Mouse (Mus musculus) MEL (cell line): ENCODE measurements around the gene Mark4. TPM values are rescaled to one million over a fixed set of nuclear protein-coding genes. Genes with fewer than 3 reads are reported as not detected.

ENCODE experiments used
- DNase-seq: peaks from one replicate; pipeline ENCODE4 v3.0.0; 2011; ENCODE audit warnings: low read depth, low spot score
- H3K27ac ChIP-seq: 2 replicates; pipeline ENCODE4 v1.5.1; 2012; ENCODE audit warnings: low read depth, mild to moderate bottlenecking, control low read depth, low read length, moderate library complexity; ENCODE audit not compliant: control insufficient read depth
- H3K27me3 ChIP-seq, 2 experiments: fragments of 150-350 bp in 1 of 2; sonication (generic) in 1 of 2; 2 replicates each; pipeline ENCODE4 v1.6.1; 2012; ENCODE audit warnings: low read length in 2 of 2, mild to moderate bottlenecking in 2 of 2, improper control_type of control experiment in 1 of 2, moderate library complexity in 1 of 2; ENCODE audit not compliant: insufficient read depth in 2 of 2, control insufficient read depth in 1 of 2
- H3K36me3 ChIP-seq, 2 experiments: 2 replicates each; pipeline ENCODE4 v1.6.1; 2012 to 2014; ENCODE audit warnings: low read length in 2 of 2, improper control_type of control experiment in 1 of 2, inconsistent platforms in 1 of 2, mild to moderate bottlenecking in 1 of 2; ENCODE audit not compliant: insufficient read depth in 2 of 2, control insufficient read depth in 1 of 2
- H3K4me1 ChIP-seq, 2 experiments: fragments of 150-350 bp in 1 of 2; sonication (generic) in 1 of 2; 2 replicates each; pipeline ENCODE4 v1.6.1; 2012; ENCODE audit warnings: low read length in 2 of 2, improper control_type of control experiment in 1 of 2, mild to moderate bottlenecking in 1 of 2; ENCODE audit not compliant: insufficient read depth in 2 of 2, control insufficient read depth in 1 of 2
- H3K4me3 ChIP-seq, 2 experiments: fragments of 150-350 bp in 1 of 2; sonication (generic) in 1 of 2; 2 replicates each; pipeline ENCODE4 v1.5.1; 2012; ENCODE audit warnings: low read depth in 2 of 2, low read length in 2 of 2, mild to moderate bottlenecking in 2 of 2, moderate library complexity in 2 of 2, control low read depth in 1 of 2, improper control_type of control experiment in 1 of 2; ENCODE audit not compliant: control insufficient read depth in 1 of 2, insufficient read depth in 1 of 2
- H3K79me2 ChIP-seq: 2 replicates; pipeline ENCODE4 v1.6.1; 2012; ENCODE audit warnings: mild to moderate bottlenecking, low read length, moderate library complexity; ENCODE audit not compliant: control insufficient read depth, poor library complexity, insufficient read depth
- H3K9ac ChIP-seq: 2 replicates; pipeline ENCODE4 v1.6.1; 2012; ENCODE audit warnings: low read depth, mild to moderate bottlenecking, control low read depth, low read length, moderate library complexity; ENCODE audit not compliant: control insufficient read depth, poor library complexity, severe bottlenecking
- H3K9me3 ChIP-seq: fragments of 150-350 bp; sonication (generic); replicated peaks from 2 replicates; pipeline ENCODE4 v1.6.1; 2012; ENCODE audit warnings: mild to moderate bottlenecking, low read length, improper control_type of control experiment, moderate library complexity; ENCODE audit not compliant: insufficient read depth
- CTCF ChIP-seq, 3 experiments: IDR thresholded peaks in 2 of 3; conservative IDR thresholded peaks in 1 of 3; 2 replicates each; pipeline ENCODE4 v1.5.1; 2011 to 2012; ENCODE audit warnings: low read length in 3 of 3, low read depth in 2 of 3, mild to moderate bottlenecking in 2 of 3, improper control_type of control experiment in 1 of 3, inconsistent platforms in 1 of 3, mixed read lengths in 1 of 3, moderate library complexity in 1 of 3; ENCODE audit not compliant: control insufficient read depth in 1 of 3, insufficient read depth in 1 of 3, poor library complexity in 1 of 3, severe bottlenecking in 1 of 3
- GABPA ChIP-seq: IDR thresholded peaks from 2 replicates; pipeline ENCODE4 v1.6.1; 2012; ENCODE audit warnings: low read depth, mild to moderate bottlenecking, inconsistent platforms, low read length, improper control_type of control experiment, moderate library complexity
- GATA1 ChIP-seq: IDR thresholded peaks from 2 replicates; pipeline ENCODE4 v1.6.1; 2011; ENCODE audit warnings: low read depth, low read length, improper control_type of control experiment
- MAFK ChIP-seq: IDR thresholded peaks from 2 replicates; pipeline ENCODE4 v1.6.1; 2011; ENCODE audit warnings: low read depth, mild to moderate bottlenecking, low read length, improper control_type of control experiment, borderline replicate concordance
- MAX ChIP-seq: IDR thresholded peaks from 2 replicates; pipeline ENCODE4 v1.6.1; 2011; ENCODE audit warnings: low read length, improper control_type of control experiment
- MEF2A ChIP-seq: IDR thresholded peaks from 2 replicates; pipeline ENCODE4 v1.6.1; 2014; ENCODE audit warnings: low read depth, mild to moderate bottlenecking, inconsistent platforms, low read length, improper control_type of control experiment; ENCODE audit not compliant: poor library complexity, insufficient replicate concordance, severe bottlenecking; ENCODE audit errors: extremely low read depth
- NELFE ChIP-seq: IDR thresholded peaks from 2 replicates; pipeline ENCODE4 v1.6.1; 2011; ENCODE audit warnings: low read depth, low read length, improper control_type of control experiment
- POLR2AphosphoS2 ChIP-seq: IDR thresholded peaks from 2 replicates; pipeline ENCODE4 v1.6.1; 2011; ENCODE audit warnings: low read length, improper control_type of control experiment
- SMC3 ChIP-seq: IDR thresholded peaks from 2 replicates; pipeline ENCODE4 v1.6.1; 2011; ENCODE audit warnings: low read depth, low read length, improper control_type of control experiment
- UBTF ChIP-seq: IDR thresholded peaks from 2 replicates; pipeline ENCODE4 v1.6.1; 2012; ENCODE audit warnings: low read depth, mild to moderate bottlenecking, inconsistent platforms, low read length, improper control_type of control experiment, moderate library complexity, borderline replicate concordance; ENCODE audit not compliant: insufficient read depth
- polyA plus RNA-seq, 2 experiments: library from polyadenylated mRNA; stranded (reverse) in 1 of 2; unstranded in 1 of 2; fragments of >175 nt in 1 of 2; fragments of >200 nt in 1 of 2; gene quantifications; 2 replicates each; pipeline versions ENCODE4 v1.2.1 to v1.2.4; 2012; ENCODE audit warnings: low replicate concordance in 2 of 2, low read depth in 1 of 2; ENCODE audit not compliant: insufficient read length in 2 of 2, insufficient read depth in 1 of 2, missing spikeins in 1 of 2
- total RNA-seq: library from RNA; depleted of rRNA; stranded (reverse); fragments of 300-350 nt; gene quantifications from 2 replicates; pipeline ENCODE4 v1.2.3, GENCODE M21; 2012

The Mark4 gene
- total and polyA plus RNA-seq, 3 experiments, result 4.7 to 18.5 TPM; not detected in 1

- Histone ChIP-seq H3K27me3 (no peaks in the 10 kb centered on the region), H3K9ac (no peak overlapping the region), H3K27ac (no peak overlapping the region), H3K9me3 (no peaks in the 10 kb centered on the region), H3K4me3 (no peak overlapping the region), H3K4me1 (peaks cover 0 to 3% of the 10 kb centered on the region in 2 experiments; a peak in 2 of 4 replicates), H3K79me2 (no peaks in the 10 kb centered on the region), H3K36me3 (peaks cover 3 to 7% of the 10 kb centered on the region in 2 experiments)
- no peak for DNase-seq
- no peak for TF ChIP-seq NELFE
- no peak for TF ChIP-seq SMC3
- no peak for TF ChIP-seq POLR2AphosphoS2
- no peak for TF ChIP-seq GATA1
- no peak for TF ChIP-seq GABPA
These were observed 22.3 kb downstream of the Mark4 start for GRCm38 (mm10) chr7:19436276-19436675.

- H3K4me1 ChIP-seq, result no peaks in the 10 kb centered on the region
- no peak overlapping the region for H3K27ac ChIP-seq
- no peaks in the 10 kb centered on the region for H3K9me3 ChIP-seq
- peak; percentile 32 for DNase-seq
- H3K79me2 ChIP-seq, result no peaks in the 10 kb centered on the region
- TF ChIP-seq MAFK (no peak), CTCF (IDR thresholded peaks at IDR 0.05 in 2 of 3, conservative IDR thresholded peaks at IDR 0.05 in 1 of 3; ENCODE audit: control insufficient read depth in 1 of 3, insufficient read depth in 1 of 3, low read depth in 2 of 3, low read length in 3 of 3, poor library complexity in 1 of 3, severe bottlenecking in 1 of 3) (peak; percentile 43 to 45 (median 45)), SMC3 (peak; percentile 18; the same call in 1 of the 2 replicates), UBTF (no peak), MAX (no peak)
- no peak overlapping the region for H3K4me3 ChIP-seq
- no peaks in the 10 kb centered on the region for H3K27me3 ChIP-seq
- no peak overlapping the region for H3K9ac ChIP-seq
- peaks cover 0 to 7% of the 10 kb centered on the region in 2 experiments; a peak in 2 of 4 replicates for H3K36me3 ChIP-seq
These were observed 26.1 kb downstream of the Mark4 start for GRCm38 (mm10) chr7:19432475-19432874.

GRCm38 (mm10) chr7:19430402-19430801, 28.2 kb downstream of the Mark4 start:
- H3K4me1 ChIP-seq, result no peaks in the 10 kb centered on the region

More at GRCm38 (mm10) chr7:19430402-19430801, 28.2 kb downstream of the Mark4 start:
- Histone ChIP-seq H3K9me3 (no peaks in the 10 kb centered on the region), H3K79me2 (no peaks in the 10 kb centered on the region), H3K27me3 (no peaks in the 10 kb centered on the region), H3K4me3 (no peak overlapping the region), H3K9ac (no peak overlapping the region), H3K27ac (no peak overlapping the region), H3K36me3 (peaks cover 0 to 7% of the 10 kb centered on the region in 2 experiments; a peak in 2 of 4 replicates)
- DNase-seq, result no peak
- TF ChIP-seq MEF2A, result no peak
